Mouse (Mus musculus) E14TG2a.4 (cell line): ENCODE data around the gene Adcy4.

Experiments
- H3K27me3 ChIP-seq: 2 replicates; pipeline ENCODE4 v1.6.1; 2014; ENCODE audit warnings: low read length, control low read depth; ENCODE audit not compliant: insufficient read depth
- H3K36me3 ChIP-seq: 2 replicates; pipeline ENCODE4 v1.6.1; 2014; ENCODE audit warnings: low read length, control low read depth; ENCODE audit not compliant: insufficient read depth
- H3K4me1 ChIP-seq: replicated peaks from 2 replicates; pipeline ENCODE4 v1.6.1; 2014; ENCODE audit warnings: low read depth, low read length, control low read depth
- H3K4me3 ChIP-seq: replicated peaks from 2 replicates; pipeline ENCODE4 v1.5.1; 2014; ENCODE audit warnings: mild to moderate bottlenecking, low read length
- H3K9me3 ChIP-seq: 2 replicates; pipeline ENCODE4 v1.6.1; 2014; ENCODE audit warnings: low read length, control low read depth
- CTCF ChIP-seq: conservative IDR thresholded peaks from 2 replicates; pipeline ENCODE4 v1.5.1; 2014; ENCODE audit warnings: low read length
- NANOG ChIP-seq: IDR thresholded peaks from 2 replicates; pipeline ENCODE4 v1.6.1; 2014; ENCODE audit warnings: borderline replicate concordance, low read length, mixed read lengths
- POU5F1 ChIP-seq: IDR thresholded peaks from 2 replicates; pipeline ENCODE4 v1.6.1; 2014; ENCODE audit warnings: low read length, borderline replicate concordance

Adcy4 gene

GRCm38 (mm10) chr14:55795380-55796163, 11.7 kb upstream of the Adcy4 start:
- Histone ChIP-seq H3K9me3 (peaks cover 32% of the 10 kb centered on the region), H3K27me3 (peaks cover 7% of the 10 kb centered on the region), H3K4me3 (no peak overlapping the region), H3K36me3 (no peaks in the 10 kb centered on the region), H3K4me1 (no peaks in the 10 kb centered on the region)
- TF ChIP-seq POU5F1 (no peak), CTCF (no peak), NANOG (no peak)

GRCm38 (mm10) chr14:55793946-55794345, 10.1 kb upstream of the Adcy4 start:
- peaks cover 1% of the 10 kb centered on the region for H3K4me1 ChIP-seq
- H3K27me3 ChIP-seq: peaks cover 22% of the 10 kb centered on the region
- TF ChIP-seq POU5F1 (no peak), CTCF (no peak), NANOG (no peak)
- no peak overlapping the region for H3K4me3 ChIP-seq
- H3K36me3 ChIP-seq: no peaks in the 10 kb centered on the region
- H3K9me3 ChIP-seq: peaks cover 32% of the 10 kb centered on the region

- TF ChIP-seq CTCF (no peak), POU5F1 (no peak), NANOG (no peak)
- Histone ChIP-seq H3K27me3 (peaks cover 27% of the 10 kb centered on the region), H3K9me3 (peaks cover 32% of the 10 kb centered on the region), H3K4me3 (no peak overlapping the region), H3K4me1 (peaks cover 6% of the 10 kb centered on the region), H3K36me3 (no peaks in the 10 kb centered on the region)
Measured at GRCm38 (mm10) chr14:55793461-55793860, 9.6 kb upstream of the Adcy4 start.

- TF ChIP-seq POU5F1: no peak
- TF ChIP-seq NANOG: 0 out of 2 replicates have a peak, but pooled peaks have one; percentile 33
- TF ChIP-seq CTCF: 0 out of 2 replicates have a peak, but pooled peaks have one; percentile 14
- peaks cover 25% of the 10 kb centered on the region for H3K4me1 ChIP-seq
- peaks cover 77% of the 10 kb centered on the region for H3K27me3 ChIP-seq
- H3K36me3 ChIP-seq: peaks cover 20% of the 10 kb centered on the region
- H3K9me3 ChIP-seq: no peaks in the 10 kb centered on the region
- H3K4me3 ChIP-seq: peak within 1 kb of the TSS; percentile 78
Measured at GRCm38 (mm10) chr14:55788256-55789050, 4.6 kb upstream of the Adcy4 start, which contains the start of gene Ripk3. Gene Ripk3 (minus strand): TSS chr14:55788865.

DNA sequence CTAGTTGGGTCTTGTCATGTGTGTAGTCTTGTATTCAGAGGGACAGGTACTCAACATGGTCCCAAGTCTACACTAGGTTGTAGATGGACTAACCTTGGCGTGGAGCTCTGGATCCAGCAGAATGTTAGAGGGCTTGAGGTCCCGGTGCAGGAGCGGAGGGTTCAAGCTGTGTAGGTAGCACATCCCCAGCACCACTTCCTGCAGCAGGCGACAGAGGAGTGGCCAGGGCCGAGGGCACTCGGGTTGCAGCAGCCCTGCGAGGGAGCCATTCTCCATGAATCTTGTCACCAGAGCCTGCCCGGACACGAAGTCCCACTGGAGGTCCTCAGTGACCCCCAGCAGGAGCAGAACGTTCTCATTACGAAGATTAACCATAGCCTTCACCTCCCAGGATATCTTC, 3.8 kb upstream of the Adcy4 start:
- TF ChIP-seq POU5F1 (no peak), CTCF (no peak), NANOG (no peak)
- Histone ChIP-seq H3K36me3 (peaks cover 20% of the 10 kb centered on the region), H3K4me3 (peak overlapping the region; percentile 78), H3K9me3 (no peaks in the 10 kb centered on the region), H3K4me1 (peaks cover 33% of the 10 kb centered on the region), H3K27me3 (peaks cover 84% of the 10 kb centered on the region)

- H3K9me3 ChIP-seq: no peaks in the 10 kb centered on the region
- peaks cover 46% of the 10 kb centered on the region for H3K4me1 ChIP-seq
- no peak overlapping the region for H3K4me3 ChIP-seq
- H3K27me3 ChIP-seq: peaks cover 94% of the 10 kb centered on the region
- TF ChIP-seq NANOG (no peak), CTCF (peak; percentile 46)
- H3K36me3 ChIP-seq: peaks cover 20% of the 10 kb centered on the region
Measured at GRCm38 (mm10) chr14:55785195-55785594, 1.3 kb upstream of the Adcy4 start.

GRCm38 (mm10) chr14:55783171-55783957, 531 bp downstream of the Adcy4 start:
- Histone ChIP-seq H3K27me3 (peaks cover 90% of the 10 kb centered on the region), H3K9me3 (no peaks in the 10 kb centered on the region), H3K4me1 (peaks cover 53% of the 10 kb centered on the region), H3K36me3 (peaks cover 20% of the 10 kb centered on the region), H3K4me3 (peak overlapping the region; percentile 66)
- no peak for TF ChIP-seq CTCF
- TF ChIP-seq NANOG: no peak
- TF ChIP-seq POU5F1: no peak

DNA sequence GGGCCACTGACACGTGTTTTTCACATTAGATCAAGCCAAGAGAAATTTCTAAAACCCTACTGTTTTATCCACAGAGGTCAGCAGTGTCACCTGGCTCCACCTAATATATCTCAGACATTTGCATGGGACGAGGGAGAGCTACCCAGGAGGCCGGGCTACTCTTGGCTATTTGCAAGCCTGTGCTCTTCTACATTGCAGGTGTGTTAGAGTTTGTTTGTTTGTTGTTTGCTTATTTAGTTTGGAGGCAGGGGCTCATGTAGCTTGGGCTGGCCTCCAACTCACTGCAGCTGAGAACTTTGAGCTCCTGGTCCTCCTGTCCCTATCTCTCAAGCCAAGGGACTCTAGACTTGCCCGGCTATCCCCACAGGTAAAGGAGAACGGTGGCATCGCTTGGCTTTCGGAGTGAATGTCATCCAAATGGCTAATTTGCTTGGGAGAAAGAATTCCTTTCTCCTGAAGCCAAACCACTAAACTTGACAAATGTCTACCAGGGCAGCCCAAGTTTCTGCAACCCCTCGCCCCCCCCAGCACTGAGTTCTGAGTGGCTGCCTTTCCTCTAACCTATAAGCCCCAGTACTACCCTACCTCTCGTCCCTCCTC, 1.4 kb downstream of the Adcy4 start:
- H3K4me3 ChIP-seq: no peak overlapping the region
- H3K27me3 ChIP-seq: peaks cover 90% of the 10 kb centered on the region
- peaks cover 47% of the 10 kb centered on the region for H3K4me1 ChIP-seq
- TF ChIP-seq NANOG: no peak
- no peak for TF ChIP-seq CTCF
- TF ChIP-seq POU5F1: no peak
- H3K9me3 ChIP-seq: no peaks in the 10 kb centered on the region
- peaks cover 20% of the 10 kb centered on the region for H3K36me3 ChIP-seq
